Mouse (Mus musculus) bone marrow, adult 2 months (tissue): ENCODE data around the gene 9530053A07Rik.

Experiments
- CTCF ChIP-seq: fragments of 200-500 bp; IDR thresholded peaks from 2 replicates; pipeline ENCODE4 v1.5.1; 2011; ENCODE audit warnings: low read length, control low read depth; ENCODE audit not compliant: control insufficient read depth, insufficient read depth
- POLR2A ChIP-seq: fragments of 200-500 bp; IDR thresholded peaks from 2 replicates; pipeline ENCODE4 v1.6.1; 2011; ENCODE audit warnings: low read depth, mild to moderate bottlenecking, control low read depth, low read length, borderline replicate concordance; ENCODE audit not compliant: control insufficient read depth

DNA sequence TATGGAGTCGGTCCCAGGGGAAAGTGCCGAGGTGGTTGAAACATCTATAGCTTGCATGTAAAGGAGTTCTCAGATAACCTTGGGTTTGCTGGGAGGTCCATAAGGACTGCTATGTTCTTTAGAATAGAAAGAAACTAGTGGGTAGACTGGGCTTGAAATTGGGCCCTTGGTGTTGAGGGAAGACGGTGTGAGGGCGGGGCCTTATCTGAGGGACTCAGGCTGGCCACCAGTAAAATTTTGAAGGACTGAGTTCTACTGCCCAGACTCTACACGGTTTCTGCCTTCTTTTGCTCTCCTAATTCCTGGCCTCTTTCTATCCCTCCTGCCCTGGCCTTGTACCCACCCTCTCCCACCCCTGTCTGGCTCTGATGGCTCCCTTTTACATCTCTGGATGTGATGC is 51.6 kb downstream of the 9530053A07Rik start:
- TF ChIP-seq CTCF (no peak), POLR2A (no peak)
